Mouse (Mus musculus): ENCODE data around the gene Cnp.

The Cnp gene

DNA sequence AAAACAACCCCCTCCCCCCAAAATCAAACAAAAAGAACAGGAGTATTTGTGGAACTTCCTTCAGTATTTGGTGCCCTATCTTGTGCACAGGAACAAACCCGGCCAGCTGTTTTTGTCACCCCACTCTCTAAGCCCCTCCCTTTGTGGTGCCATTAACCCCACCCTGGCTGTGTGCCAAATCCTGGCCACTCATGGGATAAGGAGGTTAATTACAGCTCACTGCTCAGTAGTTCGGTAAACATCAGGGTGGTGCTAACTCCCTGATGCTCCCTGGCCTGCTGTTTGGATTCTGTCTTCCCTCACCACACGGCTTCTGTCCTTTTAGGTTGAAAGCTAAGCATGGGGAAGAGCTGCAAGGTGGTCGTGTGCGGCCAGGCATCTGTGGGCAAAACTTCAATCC lies 49.2 kb downstream of the Cnp start:
- DNase-seq: no peak

DNA sequence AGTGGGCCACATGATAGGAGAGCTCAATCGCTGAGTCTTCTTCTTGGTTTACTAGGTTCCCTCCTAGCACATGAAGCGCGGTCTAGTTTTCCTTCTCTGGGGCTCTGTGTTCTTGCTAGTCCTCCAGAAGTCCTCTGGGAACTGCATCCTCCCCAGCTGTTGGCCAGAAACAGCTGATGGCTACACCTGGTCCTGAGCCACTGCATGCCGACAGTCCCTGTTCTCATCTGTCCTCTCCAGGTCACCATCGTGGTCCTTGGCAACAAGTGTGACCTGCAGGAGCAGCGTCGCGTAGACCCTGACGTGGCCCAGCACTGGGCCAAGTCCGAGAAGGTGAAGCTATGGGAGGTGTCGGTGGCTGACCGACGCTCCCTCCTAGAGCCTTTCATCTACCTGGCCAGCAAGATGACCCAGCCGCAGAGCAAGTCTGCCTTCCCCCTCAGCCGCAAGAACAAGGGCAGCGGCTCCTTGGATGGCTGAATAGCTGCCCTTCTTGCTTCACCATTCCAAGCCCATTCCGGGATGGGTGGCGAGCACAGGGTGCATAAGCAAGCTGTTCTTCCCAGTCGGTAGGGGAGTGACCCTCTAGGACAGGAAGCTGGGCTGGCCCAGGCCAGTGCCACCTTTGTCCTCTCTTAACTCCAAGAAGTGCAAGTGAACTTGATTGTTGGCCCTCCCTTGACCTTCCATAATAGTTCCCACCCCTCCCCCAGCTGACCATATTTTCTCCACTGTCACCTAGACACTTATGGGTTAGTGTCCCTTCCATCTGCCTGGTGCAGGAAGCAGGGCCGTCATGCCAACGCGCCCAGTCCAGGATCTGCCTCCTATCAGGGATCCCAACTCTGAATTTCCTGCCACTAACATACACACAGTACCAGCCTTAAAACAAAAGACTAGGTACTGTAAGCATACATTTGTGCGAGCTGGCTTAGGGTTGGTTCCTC lies 51.3 kb downstream of the Cnp start:
- no peak for DNase-seq

DNA sequence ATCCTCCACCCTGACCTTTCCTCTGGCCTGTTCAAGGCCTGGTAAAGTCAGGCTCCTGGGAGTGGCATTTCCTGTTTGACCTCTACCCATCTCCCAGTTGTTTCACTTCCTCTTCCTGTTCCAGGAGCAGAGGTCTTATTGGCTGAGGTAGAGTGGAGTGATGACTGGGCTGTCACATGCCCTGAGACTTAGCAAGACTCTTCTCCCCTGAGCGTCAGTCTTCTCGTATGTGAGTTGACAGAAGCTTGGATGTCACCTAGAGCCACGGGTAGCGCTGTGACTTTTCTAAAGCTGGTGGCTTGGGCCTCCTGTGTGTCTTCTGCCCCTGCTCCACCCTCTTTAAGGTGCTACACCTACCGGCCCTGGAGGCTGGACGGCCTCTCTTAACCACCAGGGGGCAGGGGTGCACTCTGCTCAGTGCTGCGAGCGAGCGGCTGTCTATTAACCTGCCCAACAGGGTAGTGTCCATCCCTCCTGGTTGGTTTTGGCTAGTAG lies 52.0 kb downstream of the Cnp start:
- DNase-seq: peak; percentile 67

DNA sequence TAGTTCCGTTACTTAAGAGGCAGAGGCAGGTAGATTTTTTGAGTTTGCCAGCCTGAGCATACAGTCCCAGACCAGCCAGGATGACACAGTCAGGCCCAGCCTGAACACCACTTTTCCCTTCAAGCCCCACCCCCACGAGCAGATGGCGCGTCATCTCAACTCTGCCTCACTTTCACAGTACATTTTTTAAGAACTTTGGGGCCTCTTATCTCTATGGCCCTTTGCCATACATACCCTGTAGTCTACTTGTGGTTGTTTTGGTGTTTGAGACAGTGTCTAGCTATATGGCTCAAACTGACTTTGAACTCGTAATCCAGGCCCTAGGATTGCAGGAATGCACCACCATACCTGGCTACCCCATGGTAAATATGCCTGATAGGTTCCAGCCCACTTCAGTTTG lies 53.4 kb downstream of the Cnp start:
- no peak for DNase-seq

DNA sequence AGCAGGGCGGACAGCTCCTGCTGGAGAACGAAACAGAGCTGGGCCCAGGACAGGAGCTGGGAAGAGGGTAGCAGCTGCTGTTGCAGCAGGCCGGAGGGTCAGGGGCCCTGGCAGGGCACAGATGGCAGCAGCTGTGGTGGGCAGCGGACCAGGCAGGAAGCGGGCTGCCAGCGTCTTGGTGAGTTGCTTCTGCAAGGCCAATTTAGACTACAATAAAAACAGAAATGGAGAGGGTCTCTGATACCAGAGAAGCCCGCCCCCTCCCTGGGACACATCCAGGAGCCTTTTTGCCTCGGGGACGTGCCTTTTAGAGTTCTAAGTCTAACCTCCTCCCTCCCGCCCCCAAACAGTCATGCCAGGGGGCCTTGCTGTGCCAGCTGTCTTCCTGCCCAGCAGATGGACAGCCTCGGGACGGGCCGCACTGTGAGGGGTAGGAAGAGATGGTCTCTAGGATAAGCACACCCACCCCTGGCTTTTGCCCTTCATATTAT lies 54.2 kb downstream of the Cnp start:
- DNase-seq: no peak

DNA sequence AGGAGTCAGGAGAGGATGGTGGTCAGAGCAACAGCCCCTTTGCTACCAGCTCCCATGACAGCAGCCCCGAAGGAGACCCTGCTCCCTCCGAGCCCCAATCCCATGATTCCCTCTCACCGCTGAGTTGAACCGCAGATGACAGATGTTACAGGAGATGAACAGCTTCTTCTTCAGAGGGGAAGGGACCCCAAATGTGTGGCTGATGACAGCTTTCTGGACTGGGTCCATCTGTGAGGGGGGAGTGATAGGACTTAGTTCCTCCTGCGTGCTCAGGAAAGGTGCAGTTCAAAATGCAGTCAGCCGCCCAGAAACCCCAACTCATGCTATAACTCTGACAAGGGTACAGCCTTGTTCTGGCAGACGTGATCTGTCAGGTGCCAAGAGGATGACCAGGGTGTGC lies 59.8 kb downstream of the Cnp start:
- DNase-seq: no peak

DNA sequence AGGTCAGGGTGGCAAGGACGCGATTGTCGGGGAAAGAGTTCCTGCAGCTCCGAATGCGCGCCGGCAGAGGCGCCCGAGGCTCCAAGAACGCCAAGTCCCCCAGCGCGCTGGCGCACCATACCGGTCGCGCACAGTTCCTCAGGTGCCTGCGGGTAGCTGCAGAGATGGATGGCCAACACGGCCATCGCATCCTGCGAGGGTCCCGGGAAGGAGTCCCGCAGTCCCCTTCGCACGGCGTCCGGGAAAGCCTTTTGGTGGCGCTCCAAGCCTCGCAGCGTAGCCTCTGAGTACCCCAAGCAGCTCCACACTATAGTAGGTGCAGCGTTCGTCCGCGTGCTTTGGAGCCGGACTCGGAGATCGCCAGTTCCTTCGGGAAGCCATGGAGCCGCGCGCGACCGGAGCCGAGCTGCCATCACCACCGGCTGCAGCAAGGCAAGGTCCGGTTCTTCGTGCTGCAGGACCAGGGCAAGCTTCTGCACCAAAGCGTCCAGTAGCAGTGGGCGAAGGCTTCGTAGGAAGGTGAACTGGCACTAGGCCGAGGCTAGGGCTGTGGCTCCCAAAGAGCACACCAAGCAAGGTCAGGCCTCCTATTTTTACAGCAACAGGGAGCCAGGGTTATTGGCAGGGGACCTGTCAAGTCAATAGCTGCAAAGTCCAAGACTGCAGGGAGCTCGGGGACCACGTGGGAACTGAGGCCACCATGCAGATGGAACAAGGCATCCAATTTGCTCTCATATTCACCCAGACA lies 65.6 kb downstream of the Cnp start:
- DNase-seq: no peak

Measured in layer of hippocampus, adult 9-11 months (tissue).